Mouse (Mus musculus): ENCODE measurements around the gene Gm45213.
"Not testable (repeated sequence)": the region's sequence is repeated elsewhere in the genome, so short reads cannot be mapped to it uniquely, and the experiment has no call there.

Gm45213 gene

GRCm38 (mm10) chr7:66053946-66054483 is 10.6 kb downstream of the Gm45213 start:
- no peak for DNase-seq

DNA sequence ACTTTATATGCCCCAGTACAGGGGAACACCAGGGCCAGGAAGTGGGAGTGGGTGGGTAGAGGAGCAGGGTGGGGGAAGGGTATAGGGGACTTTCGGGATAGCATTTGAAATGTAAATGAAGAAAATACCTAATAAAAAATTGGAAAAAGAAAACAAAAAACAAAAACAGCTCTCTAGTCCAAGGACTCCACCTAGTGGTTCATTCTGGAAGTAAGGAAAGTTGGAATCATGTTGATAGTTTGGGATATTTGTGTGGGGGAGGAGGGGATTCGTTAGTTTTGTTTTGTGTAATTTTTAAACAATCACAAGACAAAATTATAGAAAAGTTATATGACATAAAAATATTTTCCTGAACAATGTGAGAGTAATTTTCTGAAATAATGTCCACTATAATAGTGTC is 12.0 kb downstream of the Gm45213 start:
- not testable (repeated sequence) for DNase-seq

- DNase-seq, result no peak
These were observed 15.3 kb downstream of the Gm45213 start, which contains the start of gene Snrpa1 for GRCm38 (mm10) chr7:66058703-66059102. Gene Snrpa1, plus strand, starts transcription at chr7:66059003.

- peak; percentile 82 to 88 for DNase-seq
These were observed 16.9 kb downstream of the Gm45213 start for GRCm38 (mm10) chr7:66060066-66060956.

GRCm38 (mm10) chr7:66061057-66061456 is 17.7 kb downstream of the Gm45213 start:
- no peak for DNase-seq

DNA sequence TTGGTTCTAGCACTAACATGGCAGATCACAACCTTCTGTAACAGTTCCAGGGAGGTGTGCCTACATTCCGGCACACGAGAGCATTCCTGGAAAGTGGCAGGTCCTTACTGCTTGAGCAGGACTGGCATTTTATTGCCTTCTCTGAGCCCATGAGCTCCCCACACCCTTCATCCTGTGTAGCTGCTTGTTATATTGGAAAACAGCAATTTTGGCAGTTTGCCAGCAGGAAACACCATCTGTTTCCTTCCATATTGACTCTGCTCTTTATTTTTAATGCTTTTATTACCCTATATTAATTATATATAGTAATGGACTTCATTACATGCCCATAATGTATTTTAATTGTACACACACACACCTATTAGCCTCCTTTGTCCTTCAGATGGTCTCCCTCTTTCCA is 33.0 kb downstream of the Gm45213 start:
- no peak for DNase-seq

GRCm38 (mm10) chr7:66079364-66080230 is 36.2 kb downstream of the Gm45213 start, which contains the start of gene Selenos:
Gene Selenos, plus strand, starts transcription at chr7:66079649.
- DNase-seq, result peak; percentile 96 to 97

DNA sequence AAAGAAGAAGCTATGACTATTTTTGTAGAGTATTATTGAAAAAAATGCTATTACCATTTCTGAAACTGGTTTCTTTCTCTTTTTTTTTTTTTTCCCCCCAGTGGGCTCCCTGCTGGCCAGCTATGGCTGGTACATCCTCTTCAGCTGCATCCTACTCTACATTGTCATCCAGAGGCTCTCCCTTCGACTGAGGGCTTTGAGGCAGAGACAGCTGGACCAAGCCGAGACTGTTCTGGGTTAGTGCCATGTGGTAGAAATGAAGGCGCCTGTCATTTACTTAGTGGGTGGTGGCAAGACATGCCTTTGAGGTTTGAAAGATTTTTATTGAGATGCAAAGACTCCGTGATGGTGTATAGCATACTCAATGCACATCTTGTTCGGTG is 36.8 kb downstream of the Gm45213 start:
- no peak for DNase-seq

DNA sequence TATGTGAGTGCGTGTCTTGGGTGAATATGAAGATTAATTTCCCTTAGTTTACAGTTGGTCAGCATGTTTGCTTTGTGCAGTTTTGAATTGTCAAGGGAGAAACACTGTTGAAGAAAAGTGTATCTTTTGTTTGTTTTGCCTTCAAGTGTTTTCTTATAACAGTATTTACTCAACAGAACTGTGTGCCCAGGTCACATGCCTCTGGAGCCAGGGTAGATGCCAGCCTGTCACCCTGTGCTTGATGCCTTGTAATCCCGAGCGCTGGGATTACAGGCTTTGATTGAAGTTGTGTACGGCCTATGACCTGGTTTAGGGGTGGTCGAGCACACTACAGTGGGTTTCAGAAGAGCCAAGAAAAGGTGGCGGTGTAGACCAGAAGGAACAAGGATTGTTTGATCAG is 40.4 kb downstream of the Gm45213 start:
- no peak for DNase-seq

- no peak for DNase-seq
These were observed 41.1 kb downstream of the Gm45213 start for GRCm38 (mm10) chr7:66084546-66084945.

GRCm38 (mm10) chr7:66087652-66088051 is 44.2 kb downstream of the Gm45213 start:
- DNase-seq, result no peak

GRCm38 (mm10) chr7:66088077-66088476 is 44.7 kb downstream of the Gm45213 start:
- no peak for DNase-seq

GRCm38 (mm10) chr7:66090676-66091190 is 47.3 kb downstream of the Gm45213 start:
- DNase-seq, result peak; percentile 16 to 39

GRCm38 (mm10) chr7:66091553-66091952 is 48.2 kb downstream of the Gm45213 start:
- no peak for DNase-seq

DNA sequence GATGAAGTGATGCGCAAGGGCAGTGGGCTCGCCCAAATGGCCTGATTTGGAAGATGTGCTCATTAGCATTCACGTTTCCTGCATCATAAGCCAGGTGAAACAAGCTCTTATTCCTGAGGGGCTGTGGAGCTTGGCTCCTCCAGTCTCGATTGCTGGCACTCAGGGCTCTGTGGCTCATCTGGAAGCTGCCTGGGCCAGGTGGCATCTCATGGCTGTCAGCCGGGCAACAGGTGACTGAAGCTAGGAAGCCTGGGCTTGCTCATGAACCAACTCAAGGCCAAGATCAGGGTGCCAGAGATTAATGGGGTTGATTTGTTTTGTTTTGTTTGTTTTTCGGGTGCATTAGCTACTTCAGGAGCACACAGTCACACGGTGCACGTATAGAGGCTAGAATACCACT is 49.3 kb downstream of the Gm45213 start:
- DNase-seq, result no peak

GRCm38 (mm10) chr7:66094141-66094540 is 50.7 kb downstream of the Gm45213 start:
- peak in 1 of 2 experiments; percentile 71 for DNase-seq

DNA sequence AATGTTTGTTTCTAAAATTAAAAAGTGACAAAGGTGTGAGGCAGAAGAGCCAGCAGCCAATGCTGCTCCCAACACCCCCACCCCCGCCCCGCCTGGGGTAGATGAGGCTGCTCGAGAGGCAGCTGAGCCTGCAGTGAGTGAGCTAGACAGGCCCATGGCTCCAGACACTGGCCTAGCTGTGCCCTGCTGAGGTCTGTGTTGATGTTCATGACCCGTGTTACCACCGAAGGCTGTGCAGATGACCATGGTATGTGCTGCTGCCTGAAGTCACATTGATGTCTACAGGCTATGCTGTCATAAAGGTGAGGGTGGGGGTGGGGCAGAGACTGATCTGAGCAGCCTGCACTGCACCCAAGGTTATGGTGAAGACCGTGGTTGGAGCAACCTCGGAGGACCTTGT is 55.4 kb downstream of the Gm45213 start:
- no peak for DNase-seq

DNA sequence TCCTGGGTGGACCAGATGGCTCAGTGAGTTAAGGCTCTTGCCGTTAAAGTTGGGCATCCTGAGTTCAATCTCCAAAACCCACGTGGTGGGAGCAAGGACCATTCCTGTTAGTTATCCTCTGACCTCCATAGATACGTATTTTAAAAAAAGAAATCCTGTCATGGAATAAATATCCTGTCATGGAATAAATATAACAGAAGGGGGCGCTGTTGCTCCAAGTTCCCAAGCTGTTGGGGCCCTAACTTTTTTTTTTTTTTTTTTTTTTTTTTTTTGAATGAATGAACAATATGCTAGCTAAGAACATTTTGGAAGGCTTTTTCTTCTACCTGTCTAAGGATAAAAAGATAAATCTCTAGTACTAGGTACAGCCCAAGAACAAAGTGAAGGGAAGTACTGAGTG is 58.5 kb downstream of the Gm45213 start:
- DNase-seq, result peak in 1 of 2 experiments; percentile 32

DNA sequence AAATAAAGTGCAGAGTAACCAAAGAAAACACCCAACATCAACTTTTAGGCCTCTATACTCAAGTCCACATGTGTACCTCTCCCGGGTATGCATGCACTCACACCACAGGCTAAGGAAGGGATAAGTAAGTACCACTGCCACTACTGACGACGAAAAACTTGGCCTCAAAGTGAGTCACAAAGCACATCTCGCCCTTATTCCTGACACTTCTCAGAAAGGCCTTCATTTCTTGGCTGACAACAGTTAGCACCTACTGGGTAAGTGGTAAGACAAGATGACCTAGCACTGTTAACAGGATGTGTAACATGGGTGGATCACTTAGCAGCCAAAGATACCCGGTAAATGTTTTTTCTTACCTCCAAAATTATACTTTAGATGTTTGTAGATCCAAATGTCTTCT is 61.1 kb downstream of the Gm45213 start:
- no peak for DNase-seq

- DNase-seq, result no peak
These were observed 62.4 kb downstream of the Gm45213 start for GRCm38 (mm10) chr7:66105771-66106170.

DNA sequence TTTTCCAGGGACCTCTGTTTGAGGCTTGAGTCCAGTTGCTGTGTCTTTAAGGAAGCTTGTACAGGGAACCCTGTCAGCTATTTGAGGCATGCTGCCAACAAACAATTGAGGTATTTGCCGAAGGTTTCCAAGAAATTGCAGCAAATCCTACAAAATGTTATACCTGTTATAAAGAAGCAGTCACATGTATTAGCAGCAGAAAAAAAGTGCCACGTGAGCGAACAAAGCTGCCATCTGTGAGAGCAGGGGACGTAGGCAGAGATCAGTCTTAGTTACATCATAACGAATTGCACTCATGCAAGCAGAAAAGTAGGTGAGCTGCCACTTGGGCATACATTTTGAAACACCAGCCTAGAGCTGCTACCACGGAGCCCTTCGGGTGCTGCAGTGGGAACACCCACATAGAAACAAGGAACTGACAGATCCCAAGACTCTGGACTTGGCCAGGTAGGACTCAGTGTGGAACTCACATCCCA is 63.2 kb downstream of the Gm45213 start:
- DNase-seq, result peak; percentile 13 to 44

- peak in 1 of 2 experiments; percentile 42 for DNase-seq
These were observed 63.8 kb downstream of the Gm45213 start for GRCm38 (mm10) chr7:66107206-66107605.

DNA sequence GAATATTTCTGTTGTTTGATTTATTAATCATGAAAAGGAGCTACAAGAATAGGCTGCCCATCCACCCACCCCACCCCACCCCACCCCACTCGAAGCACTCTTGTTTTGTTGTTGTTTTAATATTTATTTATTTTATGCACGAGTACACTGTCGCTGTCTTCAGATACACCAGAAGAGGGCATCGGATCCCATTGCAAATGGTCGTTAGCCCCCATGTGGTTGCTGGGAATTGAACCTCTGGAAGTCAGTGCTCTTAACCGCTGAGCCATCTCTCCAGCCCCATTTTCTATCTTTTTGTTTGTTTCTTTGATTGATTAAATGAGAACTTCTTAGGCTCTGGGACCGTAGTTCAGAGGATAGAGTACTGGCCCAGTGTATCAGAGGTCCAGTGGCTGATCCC is 64.5 kb downstream of the Gm45213 start:
- DNase-seq, result peak; percentile 13 to 29
